Mouse (Mus musculus): ENCODE measurements around the gene Ablim1.

The Ablim1 gene

DNA sequence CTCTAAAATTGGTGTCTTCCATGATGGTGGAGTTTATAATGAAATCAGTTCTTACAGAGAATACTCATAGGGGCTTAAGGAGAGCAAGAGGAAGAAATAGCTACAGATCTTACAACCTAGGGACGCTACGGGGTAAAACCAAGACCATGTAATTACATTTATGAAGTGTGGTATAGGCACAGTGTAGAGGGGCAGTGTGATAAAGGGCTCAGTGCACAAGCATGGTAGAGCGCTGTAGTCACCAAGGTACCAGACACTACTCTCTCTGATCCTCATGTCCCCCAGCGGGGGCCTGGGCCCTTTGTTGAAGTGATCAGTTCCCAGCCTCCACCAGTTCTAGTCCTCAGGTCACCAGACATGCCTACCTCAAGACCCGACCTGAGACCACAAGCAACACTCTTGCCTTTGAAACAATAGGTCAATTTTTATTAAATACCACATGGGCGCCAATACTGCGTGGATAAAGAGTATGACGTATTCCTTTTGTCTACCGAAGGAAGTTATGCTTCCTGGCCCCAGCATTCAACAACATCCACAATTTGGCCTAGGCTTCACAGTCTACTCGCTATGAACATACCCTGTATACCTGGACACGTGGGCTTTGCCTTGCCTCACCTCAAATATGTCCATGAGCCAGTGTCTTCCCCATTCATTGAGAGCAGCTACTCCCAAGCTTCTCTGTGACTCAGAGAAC, 213.8 kb downstream of the Ablim1 start:
- DNase-seq (ENCODE audit: low read depth), result no peak

DNA sequence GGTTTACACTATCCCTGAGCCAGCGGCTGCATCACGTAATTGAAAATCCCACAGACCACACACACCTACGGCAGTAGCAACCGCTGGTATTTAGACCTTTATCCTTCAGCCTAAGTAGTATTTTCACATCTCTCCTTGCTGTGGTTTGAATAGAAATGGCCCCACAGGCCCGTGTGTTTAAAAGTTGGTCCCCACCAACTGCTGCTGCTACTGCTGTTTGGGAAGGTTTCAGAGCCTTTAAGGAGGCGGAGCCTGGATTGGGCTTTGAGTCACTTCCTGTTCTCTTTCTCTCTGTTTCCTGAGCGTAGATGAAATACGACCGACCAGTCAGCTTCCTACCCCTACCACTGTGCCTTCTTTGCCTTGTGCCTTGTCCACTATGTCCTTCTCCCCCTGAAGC, 214.7 kb downstream of the Ablim1 start:
- no peak for DNase-seq (ENCODE audit: low read depth)

DNA sequence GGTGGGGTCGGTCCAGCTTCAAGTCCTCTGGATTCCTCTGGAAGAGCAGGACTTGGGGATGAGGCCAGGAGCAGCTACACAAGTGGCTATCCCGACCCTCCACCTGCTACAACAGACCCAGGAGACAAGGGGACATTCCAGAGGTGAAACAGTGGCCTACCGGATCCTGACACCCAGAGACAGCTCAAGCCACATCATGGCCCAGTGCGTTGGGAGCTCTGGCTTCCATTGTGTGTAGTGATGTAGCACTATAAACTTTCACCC, 215.7 kb downstream of the Ablim1 start:
- DNase-seq (ENCODE audit: low read depth), result no peak

DNA sequence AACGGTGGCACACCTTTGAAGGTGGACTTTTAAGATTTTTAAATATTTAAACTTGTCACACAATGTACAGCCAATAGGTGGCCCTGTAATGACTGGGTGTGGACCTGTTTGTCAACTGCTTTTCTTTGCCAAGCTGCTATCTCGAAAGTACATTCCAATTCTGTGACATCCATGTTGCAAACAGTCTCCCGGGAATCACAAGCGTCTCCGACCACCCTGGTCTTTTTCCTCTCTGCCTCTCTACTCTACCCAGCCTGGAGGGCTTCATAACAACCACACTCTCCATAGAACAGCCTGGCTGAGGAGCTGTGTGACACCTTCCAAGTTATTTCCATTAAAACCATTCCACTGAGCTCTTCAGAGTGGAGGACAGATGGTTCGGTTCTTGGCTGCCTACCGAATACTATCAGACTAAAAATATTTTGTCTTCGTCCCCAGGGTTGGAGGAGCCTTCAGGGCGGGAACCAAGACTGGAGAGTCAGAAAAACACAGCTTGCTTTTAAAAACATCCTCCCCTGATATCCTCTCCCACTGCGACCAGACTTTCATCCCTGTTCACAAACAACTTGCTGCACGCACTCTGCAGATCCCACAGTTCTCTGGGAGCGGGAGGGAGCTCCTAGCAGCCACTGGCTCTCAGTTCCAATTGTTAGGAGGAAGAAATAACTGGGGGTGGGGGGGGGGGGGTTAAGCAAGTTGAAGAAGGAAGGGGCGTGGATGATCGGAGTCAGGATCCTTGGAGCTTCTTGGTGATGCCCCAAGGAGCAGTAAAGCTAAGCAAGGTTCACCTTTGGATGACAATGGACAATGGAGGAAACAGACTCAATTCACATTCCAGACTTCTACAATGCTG, 216.3 kb downstream of the Ablim1 start:
- no peak for DNase-seq (ENCODE audit: low read depth)

DNA sequence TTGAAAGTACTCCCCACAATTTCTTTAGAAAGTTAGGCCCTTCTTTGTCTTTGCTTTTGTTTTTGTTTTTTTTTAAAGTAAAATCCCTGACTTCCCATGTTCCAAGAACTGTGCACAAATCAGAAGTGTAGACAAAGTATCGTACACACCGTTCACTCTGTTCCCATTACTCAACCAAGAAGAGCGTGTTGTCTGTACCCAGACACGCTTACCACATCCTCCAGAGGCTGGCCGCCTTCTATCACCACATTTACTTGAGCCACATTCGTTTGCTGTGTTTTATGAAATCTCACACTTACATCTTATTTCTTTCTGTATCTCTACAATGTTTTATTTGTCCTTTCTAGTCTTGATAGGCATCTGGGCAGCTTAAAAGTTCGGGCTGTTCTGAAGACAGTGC, 219.4 kb downstream of the Ablim1 start:
- DNase-seq (ENCODE audit: low read depth), result no peak

DNA sequence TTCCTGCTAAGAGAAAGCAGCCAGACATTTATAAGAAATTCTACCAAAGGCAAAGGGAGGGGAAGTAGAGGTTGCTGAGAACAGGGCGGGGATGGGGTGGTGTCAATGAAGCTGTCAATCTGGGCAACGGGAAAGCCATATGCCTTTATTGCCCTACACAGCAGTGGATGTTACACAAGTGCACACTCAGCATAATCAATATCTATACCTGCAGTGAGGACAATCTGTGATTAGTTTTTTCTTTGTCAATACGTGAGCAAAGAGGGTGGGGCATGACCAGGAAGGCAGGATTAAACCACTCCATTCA, 221.1 kb downstream of the Ablim1 start:
- no peak for DNase-seq (ENCODE audit: low read depth)

DNA sequence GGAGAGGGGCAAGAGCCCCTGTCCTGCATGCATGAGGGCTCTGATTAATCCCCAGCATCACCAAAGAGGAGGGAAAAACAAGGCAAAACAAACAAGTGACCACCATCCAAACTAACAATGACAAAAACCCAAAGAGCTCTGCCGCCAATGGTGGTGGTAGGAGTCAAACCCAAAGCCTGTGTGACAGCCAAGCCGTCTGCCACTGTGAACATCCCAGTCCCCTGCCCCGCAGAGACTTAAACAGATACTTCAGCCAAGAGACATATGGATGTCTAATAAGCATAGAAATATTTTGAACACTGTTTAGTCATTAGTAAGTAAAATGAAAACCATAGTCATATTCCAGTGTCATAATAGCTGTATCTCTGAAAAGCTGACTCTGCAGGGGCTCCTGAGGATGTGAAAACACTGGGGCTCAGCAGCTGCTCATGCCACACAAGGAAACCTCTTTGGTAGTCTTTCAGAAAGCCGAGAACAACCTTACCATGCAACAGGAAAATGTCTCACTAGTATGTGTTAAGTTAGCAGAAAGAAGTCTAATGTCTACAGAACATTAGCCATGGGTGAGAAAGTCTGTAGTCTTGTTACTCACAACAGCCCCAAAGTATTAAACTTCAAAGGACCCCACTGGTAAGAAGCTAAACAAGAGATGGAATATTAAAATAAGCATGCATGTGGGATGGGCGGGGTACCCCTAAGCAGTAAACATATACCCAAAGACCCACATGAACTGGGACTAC, 221.6 kb downstream of the Ablim1 start:
- no peak for DNase-seq (ENCODE audit: low read depth)

DNA sequence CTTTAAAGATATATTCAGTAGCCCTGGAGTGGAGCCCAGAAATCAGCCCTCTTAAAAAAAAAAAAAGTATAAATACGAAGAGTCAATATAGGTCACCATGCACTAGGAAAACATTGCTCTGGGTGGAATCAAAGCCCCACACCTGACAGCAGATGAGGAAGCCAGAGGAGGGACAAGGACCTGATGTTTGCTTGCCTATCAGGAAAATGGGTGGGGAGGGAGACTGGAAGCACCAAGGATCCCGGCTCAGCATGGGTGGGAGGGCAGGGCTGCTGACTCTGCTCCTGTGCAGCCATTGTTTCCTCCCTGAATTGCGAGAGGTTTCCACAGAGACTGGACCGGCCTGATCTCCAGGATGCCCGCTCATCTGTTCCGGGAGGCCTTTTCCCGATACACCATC, 223.4 kb downstream of the Ablim1 start:
- no peak for DNase-seq (ENCODE audit: low read depth)

DNA sequence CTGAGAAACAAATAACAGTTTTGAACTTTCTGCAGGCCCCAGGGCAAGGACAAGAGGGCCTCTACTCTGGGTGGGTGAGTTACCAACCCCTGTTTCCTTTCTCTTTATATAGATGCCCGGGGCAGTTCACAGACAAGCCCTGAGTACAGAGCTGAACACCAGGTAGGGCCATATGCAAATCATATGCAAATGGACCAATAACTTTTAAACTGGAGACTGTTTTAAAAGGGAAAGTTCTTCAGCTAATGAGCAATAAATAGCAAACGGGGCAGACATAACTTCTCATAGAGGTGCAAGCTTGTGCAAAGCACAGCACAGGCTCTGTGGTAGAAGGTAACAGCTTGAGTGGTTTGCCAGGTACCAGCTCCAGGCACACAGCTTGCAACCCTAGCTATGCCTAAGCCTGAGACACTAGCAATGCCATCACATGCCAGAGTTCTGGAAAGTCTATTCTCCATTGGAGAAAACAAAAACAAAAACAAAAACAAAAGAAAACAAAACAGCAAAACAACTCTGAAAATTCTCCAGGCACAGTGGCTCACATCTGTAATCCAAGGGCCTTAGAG, 225.8 kb downstream of the Ablim1 start:
- no peak for DNase-seq (ENCODE audit: low read depth)

DNA sequence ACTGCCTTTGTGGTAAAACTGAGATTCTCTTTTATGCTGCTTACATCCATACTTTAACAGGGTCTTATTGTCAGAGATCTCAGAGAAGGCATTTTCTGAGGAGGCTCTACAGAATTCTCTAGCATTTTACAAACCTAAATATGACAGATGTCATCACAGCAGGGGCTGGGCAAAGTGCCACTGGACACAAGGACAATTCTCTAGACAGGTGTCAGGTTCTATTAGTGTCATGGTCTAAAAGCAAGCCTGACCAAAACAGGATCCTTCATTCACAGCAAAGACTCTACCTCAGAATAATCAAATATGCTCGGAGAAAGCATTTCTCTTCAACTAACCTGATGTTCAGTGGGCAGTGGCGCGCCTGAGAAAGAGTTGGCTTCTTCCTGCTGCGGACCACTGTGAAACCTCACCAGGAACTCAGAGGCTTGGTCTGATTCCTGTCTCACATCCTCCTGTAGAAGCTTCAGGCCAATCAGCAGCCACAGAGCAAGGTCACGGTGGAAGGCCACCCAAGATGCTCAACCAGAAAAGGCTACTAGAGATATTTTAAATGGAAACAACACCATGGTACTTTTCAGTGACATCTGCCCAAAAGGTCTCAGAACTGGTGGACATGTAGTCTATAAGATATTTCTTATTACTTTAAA, 230.1 kb downstream of the Ablim1 start:
- DNase-seq (ENCODE audit: low read depth), result no peak

DNA sequence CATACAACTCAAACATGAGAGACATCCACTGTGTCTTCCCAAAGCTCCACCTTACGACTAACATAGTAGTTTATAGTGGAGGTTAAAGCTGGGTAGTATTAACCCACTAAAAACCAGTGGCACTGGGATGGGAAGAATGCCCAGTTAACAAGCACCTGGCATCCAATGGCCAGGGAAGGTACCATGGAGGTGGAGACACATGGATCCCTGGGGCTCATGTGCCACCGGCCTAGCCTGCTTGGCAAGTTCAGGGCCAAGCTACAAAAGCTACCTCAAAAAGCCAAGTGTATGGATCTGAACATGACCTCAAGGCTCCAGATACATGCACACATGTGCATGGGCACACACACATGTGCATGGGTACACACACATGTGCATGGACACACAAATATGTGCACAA, 230.8 kb downstream of the Ablim1 start:
- no peak for DNase-seq (ENCODE audit: low read depth)

DNA sequence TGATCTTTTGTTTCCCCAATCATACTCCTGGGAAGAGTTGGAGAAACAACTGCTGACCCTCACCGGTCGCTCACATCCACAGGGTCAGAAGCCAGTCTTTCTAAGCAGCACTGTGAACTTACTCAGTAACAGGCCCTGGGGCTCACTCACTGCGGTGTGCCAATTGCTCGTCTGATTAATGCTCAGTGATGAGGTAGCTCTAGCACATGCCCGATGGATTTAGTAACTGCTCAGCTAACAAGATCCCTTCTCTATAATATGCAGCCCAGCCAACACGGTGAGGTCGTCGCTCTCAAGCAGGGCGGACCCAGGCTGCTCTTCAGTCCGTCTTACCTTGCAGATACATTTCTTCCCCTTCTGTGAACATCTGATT, 231.6 kb downstream of the Ablim1 start:
- no peak for DNase-seq (ENCODE audit: low read depth)

DNA sequence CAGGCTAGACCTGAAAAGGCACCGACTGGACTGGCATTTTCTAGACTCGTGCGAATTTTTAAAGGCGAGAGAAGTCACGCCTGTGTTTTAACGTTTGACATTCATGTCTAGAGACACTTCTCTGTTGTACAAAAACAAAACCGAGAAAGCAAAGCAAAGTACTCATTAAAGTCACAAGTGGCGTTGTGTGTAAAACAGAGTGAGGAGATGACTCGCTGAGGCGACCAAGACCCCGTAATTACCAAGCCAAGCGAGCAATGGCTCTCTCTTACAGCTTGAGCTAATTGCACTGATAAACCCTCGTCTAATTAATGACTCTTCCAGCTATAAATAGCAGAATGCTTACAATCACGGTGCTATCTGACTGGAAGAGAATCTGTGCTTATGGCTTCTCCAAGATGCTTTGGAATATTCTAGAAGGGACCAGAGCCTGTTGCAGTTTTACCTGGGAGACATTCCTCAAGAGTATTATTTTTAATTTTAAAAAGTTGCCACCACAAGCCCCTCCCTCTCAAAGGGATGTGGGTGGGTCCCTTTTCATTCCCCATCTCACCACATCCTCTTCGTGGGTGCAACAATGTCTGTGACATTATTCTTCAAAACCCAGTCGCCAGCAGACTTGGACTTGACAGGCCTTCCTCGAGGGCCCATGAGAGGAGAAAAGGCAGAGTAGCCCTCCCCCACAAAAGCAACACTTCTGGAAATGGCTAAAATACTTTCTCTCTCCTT, 232.1 kb downstream of the Ablim1 start:
- DNase-seq (ENCODE audit: low read depth), result no peak

DNA sequence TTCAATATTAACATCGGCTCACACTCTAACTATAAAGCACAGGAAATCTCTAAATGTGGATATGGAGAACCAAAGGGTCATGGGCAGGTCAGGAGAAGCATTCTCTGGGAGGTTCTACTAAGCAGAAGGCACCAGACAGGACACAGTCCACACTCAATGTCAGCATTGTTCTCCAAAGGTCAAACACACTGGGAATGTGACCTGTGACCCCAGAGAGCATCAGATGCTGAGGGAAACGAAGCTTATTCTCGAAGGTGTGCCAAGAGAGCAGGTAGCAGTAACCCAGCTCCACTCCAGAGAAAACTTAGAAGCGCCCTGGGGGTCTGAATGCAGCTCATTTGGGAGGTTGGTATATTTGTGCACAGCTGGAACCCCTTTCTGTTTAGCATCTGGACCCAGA, 233.2 kb downstream of the Ablim1 start:
- no peak for DNase-seq (ENCODE audit: low read depth)

DNA sequence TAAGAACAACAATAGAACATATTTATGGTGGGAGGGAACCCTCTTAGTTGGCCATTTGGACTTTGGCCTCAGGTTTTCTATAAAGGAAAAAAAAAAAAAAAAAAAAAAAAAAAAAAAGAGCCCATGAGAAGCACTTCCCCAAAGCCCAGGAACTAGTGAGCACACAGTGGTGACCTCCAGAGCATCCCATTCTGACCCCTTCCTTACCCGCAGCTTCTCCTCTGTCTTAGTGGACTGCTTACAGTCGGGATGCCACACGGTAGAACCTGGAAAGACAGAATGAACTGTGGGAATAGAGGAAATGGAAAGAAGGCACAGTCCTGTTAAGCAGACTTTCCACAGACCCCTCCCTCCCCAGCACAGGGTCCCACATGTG, 235.1 kb downstream of the Ablim1 start:
- DNase-seq (ENCODE audit: low read depth), result no peak

DNA sequence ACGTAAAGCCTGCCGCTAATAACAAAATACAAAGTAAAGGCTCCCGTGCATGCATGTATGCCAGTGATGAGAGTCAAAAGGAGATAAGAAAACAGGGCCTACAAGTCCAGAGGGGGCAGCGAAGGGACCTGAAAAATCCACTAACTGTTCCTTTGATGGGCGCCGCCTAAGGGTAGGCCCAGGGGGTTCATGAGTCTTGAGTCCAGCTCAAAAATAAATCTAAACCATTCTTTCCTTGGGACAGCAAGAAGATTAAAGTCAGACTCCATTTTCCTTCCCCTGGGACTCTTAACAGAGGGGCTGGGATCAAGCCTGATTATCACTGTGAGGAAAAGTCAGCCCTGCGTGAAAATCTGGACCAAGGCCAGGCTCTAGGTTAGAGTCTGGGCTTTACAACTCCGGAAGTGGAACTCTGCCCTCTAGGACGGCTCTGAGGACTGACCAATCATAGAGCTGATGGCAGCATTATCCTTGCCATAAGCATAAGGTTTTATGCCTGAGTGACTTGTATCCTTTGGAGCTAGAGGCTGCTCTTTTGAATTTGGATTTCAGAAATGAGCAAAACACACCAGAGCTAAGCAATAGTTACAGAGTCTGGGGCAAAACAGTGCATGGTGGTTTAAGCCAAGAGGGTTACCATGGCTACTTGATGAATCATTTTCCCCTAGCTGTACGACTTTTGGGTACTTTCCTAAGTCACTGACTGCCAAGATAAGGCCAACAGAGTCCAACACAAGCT, 235.7 kb downstream of the Ablim1 start:
- DNase-seq (ENCODE audit: low read depth), result no peak

DNA sequence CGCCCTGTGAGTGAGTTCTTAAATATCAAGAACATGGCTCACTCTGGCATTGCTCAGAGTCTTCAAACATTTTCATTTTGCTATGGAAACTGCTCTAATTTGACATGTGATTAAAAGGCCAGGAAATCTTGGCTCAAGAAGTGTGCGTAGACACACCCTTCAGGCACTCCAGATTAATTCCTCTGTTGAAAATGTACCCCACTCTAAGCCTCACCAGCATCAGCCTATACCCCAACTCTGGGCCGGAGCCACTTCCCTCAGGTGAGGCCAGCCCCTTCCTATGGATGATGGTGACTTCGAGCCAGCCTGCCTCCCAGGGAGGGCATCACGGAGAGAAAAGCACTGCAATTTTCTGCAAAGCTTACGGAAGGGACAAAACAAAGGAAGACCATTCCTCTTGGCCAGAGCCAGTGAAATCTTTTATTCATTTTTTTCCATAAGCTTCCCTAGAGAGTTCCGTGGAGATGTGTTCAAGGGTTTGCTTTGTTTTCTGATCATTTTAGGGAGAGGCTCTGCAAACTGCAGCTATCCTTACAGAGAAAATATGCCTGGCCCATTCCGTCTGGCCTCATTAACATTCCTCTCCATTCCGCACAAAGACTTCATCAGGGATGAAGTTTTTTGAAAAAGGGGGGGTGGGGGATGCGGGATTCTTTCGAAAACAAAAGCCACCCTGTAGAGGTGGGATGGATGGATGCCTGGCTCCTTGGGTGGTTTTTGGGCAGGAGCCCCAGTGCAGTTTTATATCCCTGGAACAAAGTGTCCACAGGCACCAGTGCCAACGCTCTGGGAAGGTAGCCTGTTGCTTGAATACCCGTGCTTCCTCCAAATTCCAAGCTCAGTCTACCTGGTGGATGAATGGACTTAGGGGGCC, 236.7 kb downstream of the Ablim1 start:
- DNase-seq (ENCODE audit: low read depth), result no peak

DNA sequence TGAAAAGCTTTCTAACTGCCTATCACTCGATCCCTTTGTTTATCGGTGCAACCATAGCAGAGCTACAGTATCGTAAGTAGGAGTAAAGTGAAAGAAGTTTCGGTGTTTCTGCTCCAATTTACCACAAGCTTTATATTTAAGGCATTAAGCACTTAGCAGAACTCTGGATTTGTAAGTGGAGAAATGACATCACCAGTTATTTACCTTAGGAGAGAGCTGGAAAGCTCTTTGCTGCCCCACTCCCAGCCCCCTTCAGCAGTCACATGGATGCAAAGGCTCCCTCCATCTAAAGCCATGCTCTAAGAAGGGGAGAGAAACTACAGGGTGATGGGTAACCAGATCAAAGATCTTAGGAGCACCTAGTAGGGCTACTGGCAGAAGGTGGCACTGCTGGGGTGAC, 241.3 kb downstream of the Ablim1 start:
- no peak for DNase-seq (ENCODE audit: low read depth)

DNA sequence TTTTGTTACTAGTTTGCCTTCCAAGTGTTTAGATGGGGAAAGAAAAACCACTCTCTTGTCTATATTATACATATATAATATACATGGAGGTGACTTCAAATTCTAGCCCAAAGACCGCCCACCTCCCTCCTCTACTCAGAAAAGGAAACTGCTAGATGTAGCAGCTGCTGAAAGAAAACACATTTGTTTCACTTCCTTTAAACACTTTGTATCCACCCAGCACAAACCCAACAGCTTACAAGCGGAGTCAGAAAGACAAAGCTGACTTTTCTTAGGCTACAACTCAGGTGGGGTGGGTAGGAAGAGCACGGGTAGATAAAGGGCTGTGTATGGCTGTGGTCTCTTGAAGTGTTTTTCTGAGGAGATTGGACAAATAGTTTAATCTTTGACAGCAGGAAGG, 242.0 kb downstream of the Ablim1 start:
- no peak for DNase-seq (ENCODE audit: low read depth)

DNA sequence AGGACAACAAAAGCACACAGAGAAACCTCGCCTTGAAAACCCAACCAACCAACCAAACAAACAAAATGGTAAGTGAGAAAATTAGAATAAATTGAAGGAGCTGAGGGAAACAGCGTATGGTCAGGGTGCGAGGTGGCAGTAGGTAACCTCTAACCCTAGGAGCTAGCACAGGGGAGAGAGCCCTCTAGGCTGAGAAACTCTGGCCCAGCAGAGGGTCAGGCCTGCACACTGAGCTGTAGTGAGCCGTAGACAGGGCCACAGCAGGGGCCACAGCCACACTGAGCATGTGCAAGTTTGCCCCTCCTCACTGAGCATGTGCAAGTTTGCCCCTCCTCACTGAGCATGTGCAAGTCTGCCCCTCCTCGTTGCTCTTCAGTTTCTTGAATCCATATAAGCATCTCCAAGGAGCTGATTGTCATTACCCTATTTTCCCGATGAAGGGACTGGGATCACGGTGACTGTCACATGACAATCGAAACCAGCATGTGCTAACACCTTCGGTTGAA, 247.6 kb downstream of the Ablim1 start:
- no peak for DNase-seq (ENCODE audit: low read depth)

Measured in c-Kit-positive CD71-negative TER-119-negative erythroid progenitor cells, embryonic 14.5 days (primary cell).